Comparison of ENCODE assay signal across 16 mouse cellular contexts in the genomic region with DNA sequence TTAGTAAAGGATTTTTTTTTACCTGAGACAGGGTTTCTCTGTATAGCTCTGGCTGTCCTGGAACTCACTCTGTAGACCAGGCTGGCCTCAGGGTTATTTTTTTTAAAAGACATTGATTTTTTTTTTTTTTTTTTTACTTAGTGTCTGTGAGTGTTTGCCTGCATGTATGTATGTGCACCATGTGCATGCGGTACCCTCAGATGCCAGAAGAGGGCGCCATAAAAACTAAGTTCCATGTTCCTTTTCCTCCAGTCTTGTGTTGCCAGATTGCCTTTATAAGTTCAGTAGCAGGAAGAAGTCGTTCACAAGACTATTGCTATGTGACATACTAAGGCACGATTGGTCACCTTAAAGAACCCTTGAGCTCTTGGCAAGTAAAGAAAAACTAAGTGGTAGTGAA. TPM values are rescaled to one million over a fixed set of nuclear protein-coding genes. Genes with fewer than 3 reads are reported as not detected.
DNase-seq lines count a peak whose midpoint lies in the region; ATAC-seq and TF ChIP-seq lines count a peak whose summit lies in the region.
"Had no signal": no experiment of that assay in that cellular context is flagged by ENCODE, and none has a peak within 500 bp of the region (broad histone marks: within the 10 kb centered on the region; RNA-seq: fewer than 3 reads in every experiment).

No protein-coding gene starts in this region.

- peak; percentile 55 for TF ChIP-seq CTCF in layer of hippocampus, adult 2 months (conservative IDR thresholded peaks at IDR 0.05)
- TF ChIP-seq CTCF in testis, adult 2 months (IDR thresholded peaks at IDR 0.05; ENCODE audit: control insufficient read depth, insufficient read depth, insufficient replicate concordance, low read depth, low read length) = peak; percentile 16; the same call in 1 of the 2 replicates

- H3K9ac ChIP-seq in kidney, embryonic 15.5 days = no peak overlapping the region
- H3K9ac ChIP-seq: neural tube, embryonic 12.5 days had no signal

- ATAC-seq in CD4-positive, CD25-positive, alpha-beta regulatory T cell, adult 4 months = no peak
- ATAC-seq in kidney, embryonic 15.5 days (replicated peaks; ENCODE audit: low FRiP score) = no peak
- ATAC-seq: midbrain, embryonic 16.5 days had no signal

- H3K4me2 ChIP-seq in kidney, embryonic 15.5 days = no peak overlapping the region
- H3K4me2 ChIP-seq: heart, embryonic 12.5 days; neural tube, embryonic 12.5 days had no signal

- 94% methylated on average over 4 of the region's 4 CpGs for WGBS in kidney, embryonic 15.5 days

- no peaks in the 10 kb centered on the region for H3K27me3 ChIP-seq in testis, adult 2 months (ENCODE audit: control insufficient read depth, insufficient read depth, low read length)
- no peaks in the 10 kb centered on the region for H3K27me3 ChIP-seq in kidney, embryonic 15.5 days
- H3K27me3 ChIP-seq: heart, embryonic 12.5 days; neural tube, embryonic 12.5 days had no signal

- H3K4me1 ChIP-seq in testis, adult 2 months (ENCODE audit: control insufficient read depth, insufficient read depth, low read length) = peaks cover 2% of the 10 kb centered on the region; the same call in 1 of the 2 replicates
- H3K4me1 ChIP-seq in kidney, embryonic 15.5 days = peaks cover 27% of the 10 kb centered on the region
- H3K4me1 ChIP-seq: neural tube, embryonic 12.5 days had no signal

- H3K4me3 ChIP-seq in layer of hippocampus, adult 2 months = no peak overlapping the region
- H3K4me3 ChIP-seq in testis, adult 2 months (ENCODE audit: control insufficient read depth, low read depth, low read length) = no peak overlapping the region
- no peak overlapping the region for H3K4me3 ChIP-seq in kidney, embryonic 15.5 days (replicated peaks)
- H3K4me3 ChIP-seq: erythroblast, embryonic 14.5 days; heart, embryonic 12.5 days; neural tube, embryonic 12.5 days had no signal

- H3K27ac ChIP-seq in layer of hippocampus, adult 2 months = no peak overlapping the region
- no peak overlapping the region for H3K27ac ChIP-seq in testis, adult 2 months (ENCODE audit: control insufficient read depth, insufficient read depth, low read depth, low read length)
- H3K27ac ChIP-seq in kidney, embryonic 15.5 days = no peak overlapping the region
- H3K27ac ChIP-seq: neural tube, embryonic 12.5 days had no signal

- no peaks in the 10 kb centered on the region for H3K36me3 ChIP-seq in testis, adult 2 months (ENCODE audit: control insufficient read depth, insufficient read depth, low read length)
- peaks cover 86% of the 10 kb centered on the region for H3K36me3 ChIP-seq in kidney, embryonic 15.5 days

- DNase-seq in CD4-positive, CD25-positive, alpha-beta regulatory T cell, adult 2 months (ENCODE audit: low read depth, low spot score) = peak; percentile 45
- DNase-seq in layer of hippocampus, adult 2 months (ENCODE audit: low spot score in 2 of 2) = no peak
- DNase-seq in layer of hippocampus, adult 18-20 months (ENCODE audit: low spot score in 2 of 2) = no peak
- DNase-seq in testis, postnatal 10 days (ENCODE audit: low spot score) = no peak
- no peak for DNase-seq in thymus, postnatal 4 days
- DNase-seq: adrenal gland, postnatal 36 days; gastrocnemius, postnatal 36 days; kidney, postnatal 25 days; left cerebral cortex, postnatal 4 days had no signal

- H3K9me3 ChIP-seq in kidney, embryonic 15.5 days (replicated peaks) = peaks cover 7% of the 10 kb centered on the region; the same call in 1 of the 2 replicates

- TF ChIP-seq POLR2A in testis, adult 2 months (IDR thresholded peaks at IDR 0.05; ENCODE audit: control insufficient read depth, low read depth, low read length) = no peak

RNA-seq across cellular contexts. Expression of gene Tpm1, which starts 14.5 kb away (rescaled TPM):
- 10 to 100 TPM; 25.6 to 42.4 TPM for polyA plus RNA-seq in CD4-positive, CD25-positive, alpha-beta regulatory T cell, adult 4 months (2017; shearing (Covaris generic))
- total RNA-seq in layer of hippocampus, adult 2 months (2021) = 100 to 1,000 TPM; 213 to 215 TPM
- 100 to 1,000 TPM; 194 to 199 TPM for total RNA-seq in layer of hippocampus, adult 18-20 months (2021)
- polyA plus RNA-seq in testis, adult 2 months (2012; rRNA removed) = 17.0 and 28.5 TPM in 2 replicates
- polyA plus RNA-seq in kidney, embryonic 15.5 days (2015; fragmentation: Nextera tagmentation; extraction: Ambion mirVana) = 533 and 589 TPM in 2 replicates

RNA-seq across cellular contexts. Expression of gene Lactb, which starts 59.4 kb away (rescaled TPM):
- 1 to 10 TPM; 3.0 to 5.8 TPM for polyA plus RNA-seq in CD4-positive, CD25-positive, alpha-beta regulatory T cell, adult 4 months (2017; shearing (Covaris generic))
- 10 to 100 TPM; 13.0 to 14.7 TPM for total RNA-seq in layer of hippocampus, adult 2 months (2021)
- 10 to 100 TPM; 14.8 to 16.6 TPM for total RNA-seq in layer of hippocampus, adult 18-20 months (2021)
- 3.9 and 5.2 TPM in 2 replicates for polyA plus RNA-seq in testis, adult 2 months (2012; rRNA removed)
- 14.4 and 17.4 TPM in 2 replicates for polyA plus RNA-seq in kidney, embryonic 15.5 days (2015; fragmentation: Nextera tagmentation; extraction: Ambion mirVana)

Comparison
In these comparisons a context has a peak if more than half of its experiments do, and no peak if none do; other contexts are left out.
1. RNA of gene Tpm1, which starts 14.5 kb away (polyA plus RNA-seq): 533 to 589 TPM in kidney, embryonic 15.5 days; 25.6 to 42.4 TPM in CD4-positive, CD25-positive, alpha-beta regulatory T cell, adult 4 months and 17.0 to 28.5 TPM in testis, adult 2 months; every median in the first group is over 10 times any median in the second.